Mouse (Mus musculus) heart, postnatal 0 days (tissue): ENCODE measurements around the gene Pde6g. TPM values are rescaled to one million over a fixed set of nuclear protein-coding genes. Genes with fewer than 3 reads are reported as not detected.

Source experiments
- ATAC-seq: fragments of 200-750 bp; cut with Nextera tagmentation; 2 replicates; pipeline ENCODE4 v1.8.0; 2017; ENCODE audit warnings: low read depth, moderate number of reproducible peaks, moderate library complexity; ENCODE audit not compliant: insufficient read depth
- DNase-seq: peaks from one replicate; pipeline ENCODE4 v3.0.0-alpha.2; 2016; ENCODE audit warnings: low spot score
- H3K27ac ChIP-seq: fragments of 300-500 bp; sonication (generic); 2 replicates; pipeline ENCODE4 v1.5.1; 2014; ENCODE audit warnings: low read depth, mild to moderate bottlenecking
- H3K27me3 ChIP-seq: fragments of 300-500 bp; sonication (generic); 2 replicates; pipeline ENCODE4 v1.6.1; 2014; ENCODE audit warnings: low read length, mixed read lengths; ENCODE audit not compliant: control insufficient read depth, insufficient read depth
- H3K36me3 ChIP-seq: fragments of 300-500 bp; sonication (generic); replicated peaks from 2 replicates; pipeline ENCODE4 v1.6.1; 2014; ENCODE audit warnings: low read length, mixed read lengths; ENCODE audit not compliant: control insufficient read depth, insufficient read depth
- H3K4me1 ChIP-seq: fragments of 300-500 bp; sonication (generic); 2 replicates; pipeline ENCODE4 v1.6.1; 2014; ENCODE audit warnings: antibody characterized with exemption; ENCODE audit not compliant: control insufficient read depth, insufficient read depth
- H3K4me2 ChIP-seq: fragments of 300-500 bp; sonication (generic); 2 replicates; pipeline ENCODE4 v1.6.1; 2014; ENCODE audit warnings: low read depth, mild to moderate bottlenecking, low read length, moderate library complexity
- H3K4me3 ChIP-seq: fragments of 300-500 bp; sonication (generic); 2 replicates; pipeline ENCODE4 v1.5.1; 2014; ENCODE audit warnings: low read depth, low read length
- H3K9ac ChIP-seq: fragments of 300-500 bp; sonication (generic); replicated peaks from 2 replicates; pipeline ENCODE4 v1.6.1; 2014; ENCODE audit warnings: low read depth, low read length, mixed read lengths
- H3K9me3 ChIP-seq: fragments of 300-500 bp; sonication (generic); replicated peaks from 2 replicates; pipeline ENCODE4 v1.6.1; 2016; ENCODE audit warnings: low read length; ENCODE audit not compliant: control insufficient read depth
- CTCF ChIP-seq: IDR thresholded peaks from 2 replicates; pipeline ENCODE4 v1.5.1; 2016; ENCODE audit warnings: antibody characterized with exemption, control low read depth, low read depth
- EP300 ChIP-seq: IDR thresholded peaks from 2 replicates; pipeline ENCODE4 v1.6.1; 2016; ENCODE audit warnings: antibody characterized with exemption, low read depth
- WGBS: fragments of 180-500 bp; shearing (Covaris S2); extraction: QIAGEN DNeasy Blood & Tissue Kit; methylation state at CpG from one replicate; pipeline ENCODE4 v1.1.7; 2014; 5-methylcytosine and 5-hydroxymethylcytosine counted together
- polyA plus RNA-seq: library from polyadenylated mRNA; unstranded; fragments of >200 nt; fragmentation: Nextera tagmentation; extraction: Ambion mirVana; gene quantifications from 2 replicates; pipeline ENCODE4 v1.2.1, GENCODE M21; 2015
- total RNA-seq: library from RNA; depleted of rRNA; stranded (reverse); fragments of >200 nt; gene quantifications from 2 replicates; pipeline ENCODE4 v1.2.3, GENCODE M21; 2014; ENCODE audit warnings: low replicate concordance

Pde6g gene
- total and polyA plus RNA-seq, 2 experiments from 2014 or later = 0.33 TPM; not detected in 1

DNA sequence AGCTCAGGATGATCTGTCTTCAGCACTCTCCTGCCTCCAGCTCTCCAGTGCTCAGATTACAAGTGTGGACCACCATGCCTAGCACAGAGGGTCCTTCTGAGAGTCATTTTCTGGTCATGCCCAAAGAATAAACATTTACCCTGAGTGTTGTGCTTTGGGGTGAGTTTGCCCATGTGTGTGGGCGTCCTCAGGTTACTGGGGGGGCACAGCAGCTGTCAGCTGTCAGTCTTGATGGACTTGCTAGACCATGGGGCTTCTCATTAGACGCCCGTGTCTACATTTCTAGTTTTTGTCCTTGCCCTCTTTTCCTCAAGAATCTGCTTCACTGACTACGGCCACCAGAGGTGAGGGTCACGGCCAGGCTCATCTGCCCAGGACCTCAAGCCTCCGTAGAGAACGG, 6.1 kb downstream of the Pde6g start:
- Histone ChIP-seq H3K9me3 (no peaks in the 10 kb centered on the region), H3K4me2 (no peak overlapping the region), H3K27me3 (no peaks in the 10 kb centered on the region), H3K4me1 (no peaks in the 10 kb centered on the region), H3K9ac (no peak overlapping the region), H3K4me3 (no peak overlapping the region), H3K27ac (no peak overlapping the region), H3K36me3 (no peaks in the 10 kb centered on the region)
- ATAC-seq = no peak
- WGBS = 84% methylated on average over 7 of the region's 7 CpGs
- DNase-seq = no peak
- TF ChIP-seq CTCF (no peak), EP300 (no peak)

GRCm38 (mm10) chr11:120445475-120445874, 7.8 kb downstream of the Pde6g start:
- 58% methylated on average over 3 of the region's 3 CpGs for WGBS
- Histone ChIP-seq H3K4me3 (no peak overlapping the region), H3K4me2 (no peak overlapping the region), H3K27me3 (no peaks in the 10 kb centered on the region), H3K9ac (no peak overlapping the region), H3K27ac (no peak overlapping the region), H3K36me3 (no peaks in the 10 kb centered on the region), H3K9me3 (no peaks in the 10 kb centered on the region), H3K4me1 (no peaks in the 10 kb centered on the region)
- no peak for DNase-seq
- ATAC-seq = no peak
- no peak for TF ChIP-seq EP300
- no peak for TF ChIP-seq CTCF

- 54% methylated on average over 6 of the region's 6 CpGs for WGBS
- no peak for ATAC-seq
- TF ChIP-seq CTCF = no peak
- no peak for TF ChIP-seq EP300
- no peak overlapping the region for H3K4me2 ChIP-seq
- H3K9me3 ChIP-seq = no peaks in the 10 kb centered on the region
- H3K27ac ChIP-seq = no peak overlapping the region
- no peaks in the 10 kb centered on the region for H3K36me3 ChIP-seq
- no peak overlapping the region for H3K9ac ChIP-seq
- no peak overlapping the region for H3K4me3 ChIP-seq
- DNase-seq = no peak
- no peaks in the 10 kb centered on the region for H3K4me1 ChIP-seq
- H3K27me3 ChIP-seq = no peaks in the 10 kb centered on the region
These were observed 9.2 kb downstream of the Pde6g start for GRCm38 (mm10) chr11:120444106-120444505.

GRCm38 (mm10) chr11:120442765-120443280, 10.5 kb downstream of the Pde6g start:
- WGBS = 81% methylated on average over 3 of the region's 3 CpGs
- no peak for ATAC-seq
- TF ChIP-seq EP300 = no peak
- TF ChIP-seq CTCF = no peak

GRCm38 (mm10) chr11:120442344-120442743, 11.0 kb downstream of the Pde6g start, which contains the start of gene Tspan10:
TSS of gene Tspan10 (plus strand) at chr11:120442644.
- ATAC-seq = no peak
- TF ChIP-seq CTCF (no peak), EP300 (no peak)
- Histone ChIP-seq H3K9me3 (no peaks in the 10 kb centered on the region), H3K36me3 (no peaks in the 10 kb centered on the region), H3K4me1 (no peaks in the 10 kb centered on the region), H3K9ac (no peak within 1 kb of the TSS), H3K27me3 (no peaks in the 10 kb centered on the region), H3K4me3 (no peak within 1 kb of the TSS), H3K4me2 (no peak within 1 kb of the TSS), H3K27ac (no peak within 1 kb of the TSS)
- 77% methylated on average over 3 of the region's 3 CpGs for WGBS
- DNase-seq = no peak

More at GRCm38 (mm10) chr11:120442765-120443280, 10.5 kb downstream of the Pde6g start:
- DNase-seq = no peak
- Histone ChIP-seq H3K4me1 (no peaks in the 10 kb centered on the region), H3K9me3 (no peaks in the 10 kb centered on the region), H3K9ac (no peak overlapping the region), H3K27ac (no peak overlapping the region), H3K27me3 (no peaks in the 10 kb centered on the region), H3K36me3 (no peaks in the 10 kb centered on the region), H3K4me3 (no peak overlapping the region), H3K4me2 (no peak overlapping the region)

- ATAC-seq (no peak), DNase-seq (no peak)
- H3K4me3 ChIP-seq = peak overlapping the region; percentile 76
- WGBS = 24% methylated on average over 12 of the region's 12 CpGs
- no peaks in the 10 kb centered on the region for H3K27me3 ChIP-seq
- H3K27ac ChIP-seq = peak overlapping the region; percentile 60
- peaks cover 12% of the 10 kb centered on the region for H3K4me1 ChIP-seq
- H3K4me2 ChIP-seq = peak overlapping the region; percentile 93
- H3K9me3 ChIP-seq = no peaks in the 10 kb centered on the region
- peak overlapping the region; percentile 90 for H3K9ac ChIP-seq
- peaks cover 21% of the 10 kb centered on the region for H3K36me3 ChIP-seq
- TF ChIP-seq CTCF = no peak
- no peak for TF ChIP-seq EP300
These were observed 15.4 kb downstream of the Pde6g start for GRCm38 (mm10) chr11:120437857-120438385.
